Mouse (Mus musculus) small intestine, adult 2 months (tissue): ENCODE data around the gene Gpsm3.

Experiments
- CTCF ChIP-seq: fragments of 200-500 bp; IDR thresholded peaks from 2 replicates; pipeline ENCODE4 v1.5.1; 2012; ENCODE audit warnings: low read depth, mild to moderate bottlenecking, control low read depth, inconsistent platforms, low read length, moderate library complexity, mixed read lengths; ENCODE audit not compliant: insufficient replicate concordance, insufficient read length; ENCODE audit errors: extremely low read depth
- POLR2A ChIP-seq: fragments of 200-500 bp; IDR thresholded peaks from 2 replicates; pipeline ENCODE4 v1.6.1; 2012; ENCODE audit warnings: low read depth, mild to moderate bottlenecking, control low read depth, inconsistent platforms, low read length, moderate library complexity

GRCm38 (mm10) chr17:34592581-34593549 is 3.3 kb downstream of the Gpsm3 start:
- TF ChIP-seq CTCF: no peak
- no peak for TF ChIP-seq POLR2A
